Mouse (Mus musculus) embryo, embryonic 9.5 days (tissue): ENCODE measurements around the gene Ephb1.

Experiments used
- DNase-seq: peaks from one replicate; pipeline ENCODE4 v3.0.0-alpha.2; 2017; ENCODE audit errors: extremely low spot score

Gene Ephb1

DNA sequence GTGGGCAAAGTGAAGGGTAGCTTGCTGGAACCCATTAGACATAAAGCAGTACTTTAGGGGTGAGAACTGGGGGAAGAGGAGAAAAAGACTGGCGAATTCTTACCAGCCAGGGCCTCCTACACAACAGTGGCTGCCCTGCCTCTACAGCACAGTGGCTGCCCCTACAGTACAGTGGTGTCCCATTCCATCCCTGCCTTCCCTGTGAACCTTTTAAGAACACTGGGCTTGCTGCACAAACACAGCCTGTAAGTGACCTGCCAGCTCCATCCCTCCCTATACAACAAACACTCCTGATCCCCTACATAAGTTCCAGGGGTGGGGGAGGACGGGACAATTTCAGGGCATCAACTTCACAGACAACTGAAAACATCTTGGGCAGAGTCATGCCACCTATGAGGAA is 174.4 kb downstream of the Ephb1 start:
- DNase-seq, result no peak

GRCm38 (mm10) chr9:102169706-102170105 is 184.8 kb downstream of the Ephb1 start:
- no peak for DNase-seq

- DNase-seq, result no peak
These were observed 198.6 kb downstream of the Ephb1 start for GRCm38 (mm10) chr9:102155876-102156275.

DNA sequence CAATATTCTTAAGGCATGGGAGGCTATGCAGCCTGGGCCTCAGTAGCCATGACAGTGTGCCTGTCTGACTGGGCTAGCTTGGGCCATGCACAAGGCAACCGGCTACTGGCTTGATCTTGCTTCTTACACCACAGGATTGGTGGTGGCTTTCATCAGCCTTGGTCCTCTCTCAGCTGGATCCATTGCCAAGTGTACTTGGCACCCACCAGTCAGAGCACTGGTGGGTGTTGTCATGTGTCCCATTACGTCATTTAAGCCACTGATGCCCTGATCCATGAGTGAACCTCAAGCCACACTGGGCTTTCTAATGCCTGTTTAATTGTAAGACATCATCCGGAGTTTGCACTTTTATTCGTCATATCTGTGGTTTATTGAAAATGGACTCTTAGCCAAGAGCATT is 215.3 kb downstream of the Ephb1 start:
- no peak for DNase-seq

- no peak for DNase-seq
These were observed 215.8 kb downstream of the Ephb1 start for GRCm38 (mm10) chr9:102138671-102139070.

GRCm38 (mm10) chr9:102138187-102138586 is 216.3 kb downstream of the Ephb1 start:
- DNase-seq, result no peak

- no peak for DNase-seq
These were observed 224.0 kb downstream of the Ephb1 start for GRCm38 (mm10) chr9:102130506-102130905.

- DNase-seq, result no peak
These were observed 228.0 kb downstream of the Ephb1 start for GRCm38 (mm10) chr9:102126510-102126909.

GRCm38 (mm10) chr9:102122880-102123453 is 231.5 kb downstream of the Ephb1 start:
- peak; percentile 9 for DNase-seq

DNA sequence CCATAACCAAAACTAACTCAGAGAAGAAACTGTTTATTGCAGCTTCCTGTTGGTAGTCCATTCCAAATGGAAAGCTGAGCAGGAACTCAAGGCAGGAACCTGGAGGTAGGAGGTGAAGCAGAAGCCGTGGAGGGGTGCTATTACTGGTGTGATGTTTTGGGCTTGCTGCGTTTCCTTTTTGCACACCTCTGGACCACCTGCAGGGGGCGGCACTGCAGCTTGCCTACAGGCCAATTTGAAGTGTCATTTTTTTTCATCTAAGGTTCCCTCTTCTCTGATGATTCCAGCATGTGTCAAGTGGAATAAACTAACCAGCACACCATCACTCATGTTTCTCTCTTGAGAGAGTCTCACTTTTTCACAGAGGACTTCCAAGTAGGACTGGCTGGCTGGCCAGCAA is 235.1 kb downstream of the Ephb1 start:
- no peak for DNase-seq

DNA sequence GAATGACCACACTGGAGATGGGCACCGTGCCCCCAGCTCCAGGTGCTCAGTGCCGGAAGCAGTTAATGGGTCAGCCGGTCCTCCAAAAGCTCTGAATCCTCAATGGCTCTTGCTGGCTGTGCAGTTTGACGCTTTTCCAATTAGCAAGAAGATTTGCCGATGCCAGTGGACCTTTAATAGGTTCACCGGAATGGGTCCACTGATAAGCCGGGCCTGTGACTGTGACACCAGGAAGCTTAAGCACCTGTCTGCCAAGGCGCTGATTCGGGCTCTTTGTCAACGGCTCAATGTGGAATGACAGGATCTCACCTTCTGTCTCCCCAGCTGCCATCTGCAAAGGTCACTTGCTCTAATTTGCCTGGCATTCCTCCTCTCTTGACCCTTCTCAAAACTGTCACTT is 239.2 kb downstream of the Ephb1 start:
- no peak for DNase-seq

DNA sequence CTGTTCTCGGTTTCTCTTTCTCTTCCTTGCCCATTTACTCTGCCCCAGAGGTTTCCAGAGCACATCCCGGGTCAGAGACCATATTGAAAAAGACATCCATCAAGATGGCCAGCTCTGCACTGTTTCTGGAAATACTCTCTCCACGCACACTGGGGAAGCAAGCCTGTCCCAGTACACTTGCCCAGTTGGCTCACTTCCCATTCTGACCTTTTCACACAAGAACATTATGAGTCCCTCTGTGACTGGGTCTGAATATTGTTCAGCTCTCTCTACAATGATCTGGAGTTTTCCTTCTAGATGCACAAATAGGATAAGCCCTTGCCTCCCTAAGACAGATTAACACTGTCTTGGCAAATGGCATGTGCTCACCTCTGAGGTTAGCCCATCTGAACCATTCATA is 243.0 kb downstream of the Ephb1 start:
- no peak for DNase-seq

GRCm38 (mm10) chr9:102107978-102108377 is 246.5 kb downstream of the Ephb1 start:
- no peak for DNase-seq

DNA sequence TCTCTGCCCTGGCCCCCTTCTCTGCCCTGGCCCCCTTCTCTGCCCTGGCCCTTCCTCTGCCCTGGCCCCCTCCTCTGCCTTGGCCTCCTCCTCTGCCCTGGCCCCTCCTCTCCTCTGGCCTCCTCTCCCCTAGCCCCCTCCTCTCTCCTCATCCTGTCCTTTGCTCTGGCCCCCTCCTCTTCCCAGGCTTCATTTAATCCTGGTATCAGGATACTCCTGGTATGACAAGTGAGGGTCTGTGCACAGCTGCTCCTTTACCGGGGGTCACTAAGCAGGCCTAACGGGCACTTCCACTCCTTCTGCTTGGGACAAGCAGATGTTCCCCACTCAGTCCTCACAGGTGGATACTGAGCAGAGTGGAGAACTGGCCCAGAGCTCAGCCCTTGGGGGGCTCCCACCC is 247.3 kb downstream of the Ephb1 start:
- no peak for DNase-seq

DNA sequence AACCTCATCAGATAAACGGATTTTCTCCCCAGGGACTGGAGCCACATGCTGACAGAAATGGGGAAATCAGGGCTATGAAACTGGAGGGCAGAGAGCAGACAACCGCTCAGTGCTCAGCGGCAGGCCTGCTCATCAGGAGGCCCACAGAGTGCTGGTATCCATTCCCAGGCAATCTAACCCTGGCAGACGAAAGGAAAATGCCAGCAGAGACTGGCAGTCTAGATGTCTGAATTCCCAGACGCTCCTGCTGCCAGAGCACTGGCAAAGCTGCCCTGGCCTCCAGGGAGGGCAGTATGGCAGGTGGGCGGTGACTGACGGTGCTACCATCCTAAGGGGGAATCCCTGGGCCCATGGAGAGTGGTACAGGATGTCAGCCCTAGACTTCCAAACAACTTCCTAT is 257.7 kb downstream of the Ephb1 start:
- no peak for DNase-seq

- DNase-seq, result no peak
These were observed 265.9 kb downstream of the Ephb1 start for GRCm38 (mm10) chr9:102088598-102088997.

DNA sequence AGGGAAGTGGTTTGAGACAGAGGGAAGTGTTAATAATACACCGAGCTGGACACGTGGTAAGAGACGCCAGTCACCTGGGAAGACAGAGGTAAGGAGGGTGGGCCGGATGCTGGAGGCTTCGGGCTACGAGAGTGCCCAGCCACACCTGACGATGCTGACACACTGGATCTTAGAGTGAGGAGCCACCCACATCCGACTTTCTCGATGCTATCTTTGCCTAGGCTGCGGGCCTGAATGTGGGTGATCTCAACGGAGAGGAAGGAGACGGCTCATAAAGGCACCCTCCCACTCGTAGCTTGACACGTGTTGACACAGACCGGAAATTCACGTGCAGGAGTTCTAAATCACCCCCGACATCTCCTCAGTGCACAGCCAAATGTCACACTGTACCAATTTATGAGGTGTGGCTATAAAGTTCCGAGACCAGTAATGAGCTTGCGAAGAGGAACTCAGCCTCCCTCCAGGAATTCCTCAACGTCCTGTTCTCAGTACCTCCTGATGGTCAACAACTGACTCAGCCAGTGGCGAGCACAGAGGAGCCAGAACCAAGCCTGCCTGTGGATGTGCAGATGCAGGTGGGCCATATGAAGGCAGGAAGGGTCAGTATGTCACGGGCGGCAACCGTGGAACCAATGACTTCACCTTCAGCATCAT is 268.3 kb downstream of the Ephb1 start:
- DNase-seq, result no peak

DNA sequence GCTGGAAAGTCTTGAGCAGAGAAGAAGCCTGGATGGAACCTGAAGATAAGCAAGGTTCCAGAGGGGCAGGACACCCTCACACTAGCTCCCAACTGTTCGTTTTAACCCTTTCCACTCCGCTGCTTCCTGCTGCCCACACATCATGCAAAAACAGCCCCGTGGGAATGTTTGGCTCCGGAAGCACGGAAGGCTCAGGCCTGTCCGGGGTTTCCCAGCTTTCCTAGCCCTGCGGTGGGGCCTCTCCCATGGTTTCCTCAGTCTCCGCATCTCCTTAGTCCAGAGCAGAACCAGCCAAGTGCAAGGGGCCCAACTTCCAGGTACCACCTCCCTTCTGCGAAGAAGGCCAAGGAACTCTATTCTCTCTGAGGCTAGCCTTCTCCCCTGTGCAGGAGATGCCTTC is 269.0 kb downstream of the Ephb1 start:
- DNase-seq, result no peak

- DNase-seq, result no peak
These were observed 273.6 kb downstream of the Ephb1 start for GRCm38 (mm10) chr9:102080934-102081333.

- DNase-seq, result no peak
These were observed 275.3 kb downstream of the Ephb1 start for GRCm38 (mm10) chr9:102079151-102079550.

DNA sequence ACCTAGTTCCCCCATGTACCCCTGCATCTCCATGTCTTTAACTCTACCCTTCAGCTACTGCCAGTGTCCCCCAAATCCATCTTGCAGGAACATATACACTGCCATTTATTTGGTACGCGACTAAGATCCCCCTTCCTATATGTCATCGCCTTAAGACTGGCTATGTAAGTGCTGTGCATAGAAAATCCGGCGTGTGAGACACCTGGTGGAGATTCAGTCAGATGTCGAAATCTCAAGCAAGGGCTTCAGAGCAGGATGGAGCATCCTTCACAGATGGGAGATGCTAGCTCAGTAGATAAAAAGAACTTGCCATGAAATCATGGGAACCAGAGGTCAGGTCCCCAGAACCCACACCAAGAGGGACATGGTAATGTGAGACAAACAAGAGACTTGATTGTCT is 276.3 kb downstream of the Ephb1 start:
- DNase-seq, result no peak

GRCm38 (mm10) chr9:102075539-102075938 is 279.0 kb downstream of the Ephb1 start:
- no peak for DNase-seq

DNA sequence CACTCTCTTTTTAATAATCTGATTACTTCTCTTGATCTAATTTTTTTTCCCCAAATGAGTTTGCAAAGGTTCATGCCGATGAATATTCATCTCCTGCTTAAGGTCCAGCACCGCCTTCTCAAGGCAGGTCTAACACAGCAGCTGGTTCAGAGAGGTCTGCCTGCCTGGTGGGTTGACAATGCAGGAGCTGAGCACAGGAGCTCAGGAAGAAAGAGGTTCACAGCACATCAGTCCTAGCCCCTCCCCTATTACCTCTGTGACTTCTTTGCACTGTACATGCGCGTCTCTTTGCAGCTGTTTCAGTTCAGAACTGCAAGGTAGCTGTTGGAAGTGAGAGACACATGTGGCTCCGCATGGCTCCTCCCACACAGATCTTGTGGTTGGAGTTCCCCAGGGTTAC is 281.1 kb downstream of the Ephb1 start:
- no peak for DNase-seq
